Mouse (Mus musculus): ENCODE measurements around the gene Zfp202. TPM values are rescaled to one million over a fixed set of nuclear protein-coding genes. Genes with fewer than 3 reads are reported as not detected.

Gene Zfp202
- total RNA-seq (2023), result 1 to 10 TPM; 1.5 to 2.0 TPM

GRCm38 (mm10) chr9:40192098-40193038 lies at the start of gene Zfp202:
TSS of gene Zfp202 (plus strand) at chr9:40192316.

GRCm38 (mm10) chr9:40180620-40181019 lies 11.5 kb upstream of the Zfp202 start, which contains the start of gene Olfr986:
TSS of gene Olfr986 (plus strand) at chr9:40180920.

Other genes starting within 250 kb of the Zfp202 start
- gene Olfr975, start 240.3 kb upstream of the Zfp202 start, total RNA-seq (2023), result not detected
- not detected for gene Olfr976, start 231.2 kb upstream of the Zfp202 start, total RNA-seq (2023)
- gene Olfr978, start 200.2 kb upstream of the Zfp202 start, total RNA-seq (2023), result not detected
- not detected for gene Olfr979, start 188.9 kb upstream of the Zfp202 start, total RNA-seq (2023)
- not detected for gene Olfr980, start 182.7 kb upstream of the Zfp202 start, total RNA-seq (2023)
- not detected for gene Olfr981, start 170.9 kb upstream of the Zfp202 start, total RNA-seq (2023)
- not detected for gene Olfr982, start 118.5 kb upstream of the Zfp202 start, total RNA-seq (2023)
- gene Olfr983, start 98.7 kb upstream of the Zfp202 start, total RNA-seq (2023), result not detected
- not detected for gene Olfr984, start 78.1 kb upstream of the Zfp202 start, total RNA-seq (2023)
- not detected for gene Olfr985, start 62.1 kb upstream of the Zfp202 start, total RNA-seq (2023)
- gene Tmem225, start 44.2 kb upstream of the Zfp202 start, total RNA-seq (2023), result not detected
- not detected for gene Olfr986, start 11.4 kb upstream of the Zfp202 start, total RNA-seq (2023)
- gene Scn3b, start 76.9 kb downstream of the Zfp202 start, total RNA-seq (2023), result under 1 TPM; 0.33 to 0.76 TPM

Measured in monocyte, adult 59 days (primary cell).